Mouse (Mus musculus) forebrain, embryonic 11.5 days (tissue): ENCODE data around the gene Scn8a. TPM values are rescaled to one million over a fixed set of nuclear protein-coding genes. Genes with fewer than 3 reads are reported as not detected.

ENCODE experiments used
- ATAC-seq: fragments of 200-750 bp; cut with Nextera tagmentation; replicated peaks from 2 replicates; pipeline ENCODE4 v1.8.0; 2017; ENCODE audit warnings: moderate TSS enrichment; ENCODE audit not compliant: low FRiP score
- DNase-seq: peaks from one replicate; pipeline ENCODE4 v3.0.0-alpha.2; 2017; ENCODE audit warnings: low spot score
- H3K27ac ChIP-seq: fragments of 300-500 bp; sonication (generic); 2 replicates; pipeline ENCODE4 v1.5.1; 2014; ENCODE audit warnings: low read depth, low read length
- H3K27me3 ChIP-seq: fragments of 300-500 bp; sonication (generic); 2 replicates; pipeline ENCODE4 v1.6.1; 2014; ENCODE audit warnings: mild to moderate bottlenecking, low read length, mixed read lengths; ENCODE audit not compliant: control insufficient read depth, insufficient read depth
- H3K36me3 ChIP-seq: fragments of 300-500 bp; sonication (generic); 2 replicates; pipeline ENCODE4 v1.6.1; 2014; ENCODE audit warnings: mild to moderate bottlenecking, low read length, moderate library complexity, mixed read lengths; ENCODE audit not compliant: control insufficient read depth, insufficient read depth
- H3K4me1 ChIP-seq: fragments of 300-500 bp; sonication (generic); replicated peaks from 2 replicates; pipeline ENCODE4 v1.6.1; 2014; ENCODE audit warnings: low read length, mixed read lengths; ENCODE audit not compliant: control insufficient read depth, insufficient read depth
- H3K4me2 ChIP-seq: fragments of 300-500 bp; sonication (generic); 2 replicates; pipeline ENCODE4 v1.6.1; 2014; ENCODE audit warnings: low read depth, mild to moderate bottlenecking, low read length, moderate library complexity, mixed read lengths; ENCODE audit not compliant: severe bottlenecking
- H3K4me3 ChIP-seq: fragments of 300-500 bp; sonication (generic); 2 replicates; pipeline ENCODE4 v1.5.1; 2014; ENCODE audit warnings: low read depth, low read length
- H3K9ac ChIP-seq: fragments of 300-500 bp; sonication (generic); 2 replicates; pipeline ENCODE4 v1.6.1; 2014; ENCODE audit warnings: low read length
- H3K9me3 ChIP-seq: fragments of 300-500 bp; sonication (generic); 2 replicates; pipeline ENCODE4 v1.6.1; 2016; ENCODE audit warnings: low read length, mixed read lengths; ENCODE audit not compliant: control insufficient read depth
- WGBS: fragments of 180-500 bp; shearing (Covaris S2); extraction: QIAGEN DNeasy Blood & Tissue Kit; methylation state at CpG from one replicate; pipeline ENCODE4 v1.1.7; 2014; 5-methylcytosine and 5-hydroxymethylcytosine counted together
- polyA plus RNA-seq: library from polyadenylated mRNA; unstranded; fragments of >200 nt; fragmentation: Nextera tagmentation; extraction: Ambion mirVana; gene quantifications from 2 replicates; pipeline ENCODE4 v1.2.1, GENCODE M21; 2014

Gene Scn8a
- polyA plus RNA-seq, 1 experiment from 2014 or later: 13.9 TPM

- H3K36me3 ChIP-seq: no peaks in the 10 kb centered on the region
- H3K27ac ChIP-seq: no peak overlapping the region
- H3K9me3 ChIP-seq: no peaks in the 10 kb centered on the region
- no peak overlapping the region for H3K4me2 ChIP-seq
- no peak overlapping the region for H3K4me3 ChIP-seq
- DNase-seq (no peak), ATAC-seq (no peak)
- 0 out of 2 replicates have a peak, but pooled peaks cover 2% of the 10 kb centered on the region for H3K4me1 ChIP-seq
- H3K9ac ChIP-seq: no peak overlapping the region
- no peaks in the 10 kb centered on the region for H3K27me3 ChIP-seq
- WGBS: 96% methylated on average over 3 of the region's 3 CpGs
Measured at GRCm38 (mm10) chr15:101002466-101002865, 132.8 kb downstream of the Scn8a start.

DNA sequence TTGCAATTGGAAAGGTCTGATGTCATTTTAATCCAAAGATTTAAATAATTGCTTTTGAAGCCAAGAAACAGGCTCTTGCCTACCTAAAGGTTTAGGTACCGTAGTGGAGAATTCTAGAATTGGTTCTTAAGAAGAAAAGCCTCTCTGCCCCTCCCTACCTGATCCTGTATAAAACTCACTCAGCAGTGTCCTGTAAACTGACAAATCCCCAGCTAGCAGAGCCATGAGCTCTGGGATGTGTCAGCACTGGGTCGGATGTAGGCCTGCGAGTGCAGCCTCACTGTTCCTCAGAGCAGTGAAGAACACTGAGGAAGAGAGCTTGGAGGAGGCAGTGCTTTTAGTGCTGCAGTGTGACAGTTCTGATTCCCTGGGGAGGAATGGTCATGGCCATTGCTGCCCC lies 134.9 kb downstream of the Scn8a start:
- no peaks in the 10 kb centered on the region for H3K27me3 ChIP-seq
- no peak overlapping the region for H3K4me3 ChIP-seq
- H3K9me3 ChIP-seq: no peaks in the 10 kb centered on the region
- H3K4me2 ChIP-seq: no peak overlapping the region
- H3K4me1 ChIP-seq: 0 out of 2 replicates have a peak, but pooled peaks cover 2% of the 10 kb centered on the region
- no peak overlapping the region for H3K27ac ChIP-seq
- WGBS: 66% methylated on average over 3 of the region's 3 CpGs
- H3K36me3 ChIP-seq: no peaks in the 10 kb centered on the region
- H3K9ac ChIP-seq: no peak overlapping the region
- ATAC-seq (no peak), DNase-seq (no peak)

DNA sequence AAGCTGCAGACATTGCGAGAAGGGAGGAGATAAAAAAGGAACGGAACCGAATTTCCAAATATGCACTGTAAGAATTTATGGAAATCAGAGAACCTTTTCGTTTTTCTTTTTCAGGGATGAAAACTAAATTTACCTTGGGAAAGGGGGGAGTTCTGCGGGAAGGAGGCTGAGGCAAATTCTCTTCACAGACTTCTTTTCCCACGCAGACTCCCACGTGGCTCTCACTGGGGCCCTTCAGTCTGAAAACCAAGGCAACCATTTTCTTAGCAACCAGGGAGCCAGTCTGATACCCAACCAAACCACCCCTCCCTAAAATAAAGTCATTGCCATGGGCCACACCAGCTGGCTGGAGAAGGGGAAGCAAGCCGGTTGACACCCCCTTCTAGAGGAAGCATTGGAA lies 136.1 kb downstream of the Scn8a start:
- no peak for DNase-seq
- H3K4me1 ChIP-seq: 0 out of 2 replicates have a peak, but pooled peaks cover 2% of the 10 kb centered on the region
- H3K27me3 ChIP-seq: no peaks in the 10 kb centered on the region

DNA sequence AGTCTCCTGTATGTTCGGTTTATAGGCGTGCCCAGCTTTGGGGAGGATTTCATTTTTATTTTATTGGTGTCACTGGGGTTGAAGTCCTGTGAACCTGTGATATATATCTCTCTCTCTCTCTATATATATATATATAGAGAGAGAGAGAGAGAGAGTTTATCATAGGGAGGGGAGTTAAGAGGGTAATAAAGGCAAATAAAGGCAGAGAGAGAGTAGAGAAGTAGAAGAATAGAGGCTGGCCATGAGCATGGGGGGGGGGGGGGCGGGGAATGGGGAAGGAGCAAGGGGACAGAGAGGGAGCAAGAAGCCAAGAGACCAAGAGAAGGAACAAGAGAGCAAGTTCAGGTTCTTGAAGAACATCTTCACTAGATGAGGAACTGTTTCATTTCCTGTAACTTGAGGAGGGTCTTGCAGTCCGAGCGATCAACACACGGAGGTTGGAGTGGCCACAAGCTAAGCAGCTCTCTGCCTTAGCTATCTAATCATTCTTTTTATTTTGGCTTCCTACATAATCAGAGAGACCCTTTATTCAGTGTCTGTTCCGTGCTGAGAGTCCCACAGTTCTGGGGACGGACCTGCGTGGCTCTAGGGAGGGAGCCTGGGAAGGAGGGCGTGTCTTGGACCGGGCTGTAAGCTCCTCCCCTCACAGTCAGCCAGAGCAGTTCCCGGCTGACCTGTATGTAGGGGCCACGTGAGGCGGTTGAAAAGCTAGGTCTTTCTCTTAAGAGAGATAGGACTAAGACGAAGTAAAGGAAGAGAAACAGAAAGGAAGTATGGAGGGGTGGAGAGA lies 136.8 kb downstream of the Scn8a start:
- peak; percentile 80 for ATAC-seq
- H3K9ac ChIP-seq: peak overlapping the region; percentile 41; the same call in 1 of the 2 replicates
- 15% methylated on average over 14 of the region's 15 CpGs for WGBS
- H3K9me3 ChIP-seq: no peaks in the 10 kb centered on the region
- peak overlapping the region; percentile 55 for H3K4me2 ChIP-seq
- H3K4me1 ChIP-seq: 0 out of 2 replicates have a peak, but pooled peaks cover 2% of the 10 kb centered on the region
- peak; percentile 65 for DNase-seq
- H3K27me3 ChIP-seq: no peaks in the 10 kb centered on the region
- H3K4me3 ChIP-seq: peak overlapping the region; percentile 28
- H3K36me3 ChIP-seq: no peaks in the 10 kb centered on the region
- H3K27ac ChIP-seq: no peak overlapping the region

More for the DNA sequence above, 136.1 kb downstream of the Scn8a start:
- Histone ChIP-seq H3K4me2 (no peak overlapping the region), H3K36me3 (no peaks in the 10 kb centered on the region), H3K9me3 (no peaks in the 10 kb centered on the region), H3K27ac (no peak overlapping the region), H3K9ac (no peak overlapping the region), H3K4me3 (no peak overlapping the region)
- no peak for ATAC-seq
- 83% methylated on average over 8 of the region's 8 CpGs for WGBS

GRCm38 (mm10) chr15:101007236-101007635 lies 137.6 kb downstream of the Scn8a start:
- Histone ChIP-seq H3K36me3 (no peaks in the 10 kb centered on the region), H3K9ac (no peak overlapping the region), H3K9me3 (no peaks in the 10 kb centered on the region), H3K4me1 (0 out of 2 replicates have a peak, but pooled peaks cover 2% of the 10 kb centered on the region), H3K27ac (no peak overlapping the region), H3K4me2 (peak overlapping the region; percentile 55; the same call in 1 of the 2 replicates), H3K27me3 (no peaks in the 10 kb centered on the region), H3K4me3 (no peak overlapping the region)
- 71% methylated on average over 7 of the region's 7 CpGs for WGBS
- no peak for ATAC-seq
- no peak for DNase-seq

DNA sequence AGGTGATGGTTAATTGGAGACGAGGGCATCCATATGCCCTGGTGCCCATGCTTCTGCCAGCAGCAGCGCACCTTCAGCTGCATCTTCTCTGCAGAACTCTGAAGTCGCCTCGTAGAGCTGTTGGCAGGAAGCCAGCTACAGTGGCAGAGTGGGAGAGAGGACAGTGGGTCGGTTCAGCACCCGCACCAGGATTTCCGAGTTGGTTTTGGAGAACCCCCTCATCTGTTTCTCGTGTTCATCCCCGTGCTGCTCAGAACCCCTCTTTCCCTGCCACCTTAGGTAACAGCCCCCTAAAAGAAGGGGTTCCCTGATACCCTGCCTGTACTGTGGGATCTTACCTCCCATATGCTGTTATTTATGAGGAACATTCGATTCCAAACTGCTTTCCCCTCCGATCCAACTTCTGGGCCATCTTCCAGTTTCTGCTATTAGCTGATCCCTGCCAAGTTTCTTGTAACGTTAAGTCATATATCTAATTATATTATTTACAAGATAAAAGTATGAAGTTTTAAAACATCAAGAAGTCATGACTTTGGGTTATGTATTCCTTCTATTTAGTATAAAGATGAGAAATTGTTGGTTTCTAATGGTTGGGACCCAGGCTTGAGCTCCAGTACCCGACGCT lies 138.8 kb downstream of the Scn8a start:
- no peak for ATAC-seq
- WGBS: 93% methylated on average over 14 of the region's 14 CpGs

DNA sequence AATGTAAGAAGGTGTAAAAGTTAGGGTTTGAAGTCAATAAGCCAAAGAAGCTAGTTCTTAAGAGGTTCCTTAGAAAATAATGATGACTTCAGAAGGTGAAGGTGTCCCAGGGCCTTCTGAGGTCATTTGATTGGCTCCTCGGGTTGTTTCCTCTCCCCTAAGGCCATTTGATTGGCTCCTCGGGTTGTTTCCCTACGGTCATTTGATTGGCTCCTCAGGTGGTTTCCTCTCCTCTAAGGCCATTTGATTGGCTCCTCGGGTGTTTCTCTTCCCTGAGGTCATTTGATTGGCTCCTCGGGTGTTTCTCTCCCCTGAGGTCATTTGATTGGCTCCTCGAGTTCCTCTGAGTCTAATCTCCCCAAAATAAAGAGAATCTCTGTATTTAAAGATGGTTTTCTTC lies 141.7 kb downstream of the Scn8a start:
- no peak overlapping the region for H3K4me2 ChIP-seq
- H3K4me1 ChIP-seq: 0 out of 2 replicates have a peak, but pooled peaks cover 2% of the 10 kb centered on the region
- DNase-seq (no peak), ATAC-seq (no peak)
- H3K4me3 ChIP-seq: no peak overlapping the region
- H3K36me3 ChIP-seq: no peaks in the 10 kb centered on the region
- H3K27me3 ChIP-seq: no peaks in the 10 kb centered on the region
- WGBS: 91% methylated on average over 6 of the region's 6 CpGs
- H3K27ac ChIP-seq: no peak overlapping the region
- no peak overlapping the region for H3K9ac ChIP-seq
- H3K9me3 ChIP-seq: no peaks in the 10 kb centered on the region

More for the DNA sequence above, 138.8 kb downstream of the Scn8a start:
- Histone ChIP-seq H3K4me2 (no peak overlapping the region), H3K4me1 (0 out of 2 replicates have a peak, but pooled peaks cover 2% of the 10 kb centered on the region), H3K9ac (no peak overlapping the region), H3K9me3 (no peaks in the 10 kb centered on the region), H3K27me3 (no peaks in the 10 kb centered on the region), H3K4me3 (no peak overlapping the region), H3K27ac (no peak overlapping the region), H3K36me3 (no peaks in the 10 kb centered on the region)
- DNase-seq: no peak

- Histone ChIP-seq H3K4me3 (no peak overlapping the region), H3K27ac (no peak overlapping the region), H3K9ac (no peak overlapping the region), H3K36me3 (no peaks in the 10 kb centered on the region), H3K27me3 (no peaks in the 10 kb centered on the region), H3K9me3 (no peaks in the 10 kb centered on the region), H3K4me2 (no peak overlapping the region), H3K4me1 (no peaks in the 10 kb centered on the region)
- WGBS: 71% methylated on average over 2 of the region's 2 CpGs
- no peak for ATAC-seq
- no peak for DNase-seq
Measured at GRCm38 (mm10) chr15:101028960-101029359, 159.3 kb downstream of the Scn8a start.
